Mouse (Mus musculus) megakaryocyte-erythroid progenitor cell, adult 5-6 weeks (primary cell): ENCODE results near the gene Mpig6b. TPM values are rescaled to one million over a fixed set of nuclear protein-coding genes. Genes with fewer than 3 reads are reported as not detected.

ENCODE experiments used
- ATAC-seq: replicated peaks from 2 replicates; pipeline ENCODE4 v1.8.0; 2016; ENCODE audit warnings: mild to moderate bottlenecking, inconsistent platforms; ENCODE audit not compliant: severe bottlenecking, poor library complexity, low FRiP score, low TSS enrichment
- total RNA-seq, 2 experiments: library from RNA; stranded (forward) in 1 of 2; stranded (reverse) in 1 of 2; fragments of 200-1000, 215-1000 nt in 1 of 2; fragments of >200 nt in 1 of 2; fragmentation: Nextera tagmentation in 1 of 2; gene quantifications; 2 replicates each; pipeline ENCODE4 v1.2.3; 2014 to 2017

Mpig6b gene
- total RNA-seq, 2 experiments from 2014 or later: not detected

DNA sequence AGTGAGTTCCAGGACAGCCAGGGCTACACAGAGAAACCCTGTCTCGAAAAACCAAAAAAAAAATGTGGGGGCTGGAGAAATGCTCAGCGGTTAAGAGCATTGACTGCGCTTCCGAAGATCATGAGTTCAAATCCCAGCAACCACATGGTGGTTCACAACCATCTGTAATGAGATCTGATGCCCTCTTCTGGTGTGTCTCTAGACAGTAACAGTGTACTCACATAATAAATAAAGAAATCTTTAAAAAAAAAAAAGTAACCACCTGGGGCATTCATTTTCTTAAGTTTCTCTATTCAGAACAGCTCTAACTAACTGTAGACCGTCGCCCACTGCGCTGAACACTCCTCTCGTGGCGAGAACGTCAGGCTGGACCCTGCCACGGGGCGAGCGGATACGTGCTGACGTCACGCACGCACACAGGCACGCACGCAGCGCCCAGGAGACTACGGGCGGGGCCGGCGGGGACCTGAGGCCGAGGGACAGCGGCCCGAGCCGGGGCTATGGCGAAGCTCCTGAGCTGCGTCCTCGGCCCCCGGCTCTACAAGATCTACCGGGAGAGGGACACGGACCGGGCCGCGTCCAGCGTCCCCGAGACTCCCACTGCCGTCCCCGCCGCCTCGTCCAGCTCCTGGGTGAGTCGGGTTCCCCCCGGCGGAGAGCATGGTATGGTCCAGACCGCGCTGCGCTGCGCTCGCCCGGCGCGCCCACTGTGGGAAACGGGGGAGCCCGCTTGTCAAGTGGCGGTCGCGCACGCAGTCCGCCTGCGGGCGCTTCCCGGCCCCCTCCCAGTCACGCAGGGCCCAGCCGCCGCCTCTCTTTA, 23.1 kb upstream of the Mpig6b start, which contains the start of gene Abhd16a:
Gene Abhd16a, plus strand, starts transcription at position 439 of the 820 bp plus-strand sequence.
- peak; percentile 86 for ATAC-seq

DNA sequence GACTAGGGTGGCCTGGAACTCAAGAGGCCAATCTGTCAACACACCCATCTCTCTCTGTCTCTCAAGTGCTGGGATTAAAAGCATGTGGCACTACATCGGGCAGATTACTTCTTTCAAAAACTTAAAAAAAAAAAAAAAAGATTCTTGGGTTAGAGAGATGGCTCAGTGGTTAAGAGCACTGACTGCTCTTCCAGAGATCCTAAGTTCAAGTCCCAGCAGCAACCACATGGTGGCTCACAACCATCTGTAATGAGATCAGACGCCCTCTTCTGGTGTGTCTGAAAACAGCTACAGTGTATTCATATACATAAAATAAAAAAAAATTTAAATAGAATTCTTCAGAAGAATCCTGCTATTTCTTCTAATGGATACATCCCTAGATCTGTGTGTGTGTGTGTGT, 22.2 kb upstream of the Mpig6b start:
- no peak for ATAC-seq

DNA sequence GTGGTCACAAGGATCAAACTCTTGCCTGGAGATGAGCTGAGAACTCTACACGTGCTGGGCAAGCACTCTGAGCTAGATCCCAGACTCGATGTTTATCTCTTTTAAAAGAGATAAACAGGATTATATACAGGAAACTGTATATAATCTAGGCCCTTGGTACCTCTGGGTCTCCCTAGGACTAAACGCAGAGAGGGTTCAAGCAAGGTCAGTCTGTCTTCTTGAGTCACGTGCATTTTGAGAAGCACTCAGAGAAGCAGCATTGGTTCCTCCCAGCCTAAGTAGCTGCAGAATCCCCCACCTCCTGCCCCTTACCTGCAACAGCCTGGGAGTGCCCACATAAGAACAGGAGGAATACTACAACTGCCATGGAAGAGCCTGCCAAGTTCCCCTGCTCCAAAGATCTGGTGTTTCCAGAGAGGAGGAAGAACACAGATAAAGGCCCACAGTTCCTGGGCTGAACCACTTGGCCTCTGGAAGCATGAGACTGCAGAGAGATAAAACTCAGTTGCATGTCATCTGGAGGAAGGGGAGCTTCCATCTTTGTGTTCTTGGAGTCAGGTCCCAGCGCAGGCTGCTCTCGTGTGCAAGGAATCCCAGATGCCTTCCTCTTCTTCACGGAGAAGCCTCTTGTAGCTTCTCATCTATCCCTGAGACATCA, 19.4 kb upstream of the Mpig6b start, which contains the start of gene Ly6g6f:
Gene Ly6g6f, minus strand, starts transcription at position 403 of the 658 bp plus-strand sequence.
- ATAC-seq: no peak

DNA sequence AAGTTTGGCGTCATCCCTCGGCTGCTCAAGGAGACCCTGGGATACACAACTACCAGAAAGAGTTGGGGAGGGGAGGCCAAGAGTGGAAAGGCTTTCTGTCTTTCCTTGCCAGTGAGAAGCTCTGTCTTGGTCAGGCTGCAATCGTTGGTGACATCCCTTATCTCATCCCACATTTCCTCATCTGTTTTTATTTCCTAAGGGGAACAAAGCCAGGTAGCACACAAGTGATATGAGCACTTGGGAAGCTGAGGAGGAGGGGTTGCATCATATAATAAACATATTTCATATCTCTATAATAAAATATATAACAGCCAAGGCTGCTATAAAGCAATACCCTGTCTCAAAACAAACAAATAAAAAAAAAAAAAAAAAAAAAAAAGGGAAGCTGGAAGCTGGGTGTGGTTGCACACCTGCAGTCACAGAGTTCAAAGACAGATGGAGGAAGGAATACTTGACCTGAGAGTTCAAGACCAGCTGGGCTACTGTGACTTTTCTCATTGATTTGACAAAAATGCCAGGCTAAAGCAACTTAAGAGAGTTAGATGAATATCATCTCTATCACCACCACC, 18.0 kb upstream of the Mpig6b start:
- no peak for ATAC-seq

DNA sequence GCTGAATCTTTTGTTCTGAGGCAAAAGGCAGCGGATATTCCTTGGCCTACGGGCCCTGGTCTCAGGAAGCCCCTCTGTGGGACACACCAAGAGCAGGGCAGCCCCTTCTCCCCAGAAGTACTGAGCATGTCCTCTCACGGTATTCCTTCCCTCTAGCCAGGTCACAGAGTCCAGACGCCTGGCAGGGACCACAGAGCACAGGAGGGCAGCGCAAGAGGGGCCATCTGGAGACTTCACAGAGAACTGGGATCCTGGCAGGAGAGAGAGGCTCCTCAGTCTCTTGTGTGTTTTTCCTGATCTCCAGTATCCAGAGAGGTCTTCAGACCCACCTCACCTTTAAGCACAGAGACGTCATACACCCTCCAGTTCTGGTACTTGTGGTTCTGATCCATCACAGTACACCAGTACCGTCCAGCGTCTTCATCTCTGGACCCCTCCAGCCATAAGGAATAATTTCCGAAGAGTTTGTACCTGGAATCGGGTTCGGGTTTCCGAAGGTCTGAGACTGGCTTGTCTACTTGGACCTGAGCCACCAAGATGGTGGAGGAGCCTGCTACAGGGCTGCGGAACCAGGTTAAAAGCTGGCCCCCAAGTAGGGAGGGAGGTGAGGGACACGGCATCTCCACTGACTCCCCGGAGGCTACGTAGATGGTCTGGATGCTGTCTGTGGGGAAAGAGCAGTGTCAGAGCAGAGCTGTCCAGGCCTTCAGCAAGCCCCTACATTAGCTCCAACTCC, 17.0 kb upstream of the Mpig6b start:
- ATAC-seq: no peak

DNA sequence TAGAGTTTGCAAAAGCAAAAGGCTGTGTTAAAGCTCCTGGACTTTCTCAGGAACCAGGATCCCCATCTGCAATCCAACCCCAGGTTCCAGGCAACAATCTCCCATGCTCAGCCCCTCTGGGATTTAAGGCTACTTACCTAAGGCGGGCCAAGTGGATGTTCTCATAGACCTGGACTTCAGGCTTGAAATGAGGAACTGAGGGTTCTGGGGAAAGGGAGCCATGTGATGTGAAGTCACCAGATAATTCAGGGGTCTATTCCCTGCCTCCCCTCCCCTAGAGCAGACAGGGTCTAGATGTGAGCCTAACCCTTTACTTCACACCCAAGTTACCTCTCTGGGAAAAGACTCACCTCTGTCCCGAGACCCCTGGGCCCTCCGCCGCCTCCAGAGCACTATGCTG, 14.7 kb upstream of the Mpig6b start:
- ATAC-seq: no peak

DNA sequence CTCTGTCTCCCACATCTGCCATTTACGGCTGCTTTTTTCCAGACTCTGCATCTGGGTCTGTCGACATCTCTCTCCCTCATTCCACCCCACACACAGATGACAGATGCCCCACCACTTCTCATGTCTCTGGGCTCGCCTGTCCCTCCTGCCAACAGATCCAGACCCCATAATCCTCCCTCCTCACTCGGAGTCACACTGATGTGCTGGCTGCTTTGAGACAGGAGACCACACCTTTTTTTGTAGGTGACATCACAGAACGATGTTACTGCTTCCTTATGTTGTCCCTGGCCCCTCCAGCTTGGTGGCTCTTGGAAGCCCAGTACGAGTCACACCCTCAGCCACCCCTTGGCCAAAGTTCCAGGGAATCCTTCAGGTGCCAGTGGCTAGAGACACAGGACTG, 14.3 kb upstream of the Mpig6b start:
- ATAC-seq: peak; percentile 29

DNA sequence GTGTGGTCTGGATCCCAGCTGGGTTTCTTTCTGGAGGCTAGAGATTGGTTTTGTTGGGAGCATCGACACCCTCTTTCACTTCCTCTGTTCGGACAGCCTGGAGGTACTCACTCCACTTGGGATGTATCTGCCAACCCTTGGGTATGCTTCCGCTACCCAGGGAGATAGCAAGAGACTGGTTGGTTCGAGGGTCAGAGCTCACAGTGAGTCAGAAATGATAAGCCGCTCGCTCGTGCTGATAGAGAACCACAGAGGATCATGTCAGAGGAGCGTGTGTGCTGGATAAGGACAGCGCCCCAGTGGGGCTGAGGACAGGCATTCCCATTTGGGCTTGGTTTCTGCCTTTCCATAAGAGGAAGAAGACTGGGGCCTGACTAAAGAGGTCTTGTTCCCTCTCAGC, 13.8 kb upstream of the Mpig6b start:
- peak; percentile 93 for ATAC-seq

DNA sequence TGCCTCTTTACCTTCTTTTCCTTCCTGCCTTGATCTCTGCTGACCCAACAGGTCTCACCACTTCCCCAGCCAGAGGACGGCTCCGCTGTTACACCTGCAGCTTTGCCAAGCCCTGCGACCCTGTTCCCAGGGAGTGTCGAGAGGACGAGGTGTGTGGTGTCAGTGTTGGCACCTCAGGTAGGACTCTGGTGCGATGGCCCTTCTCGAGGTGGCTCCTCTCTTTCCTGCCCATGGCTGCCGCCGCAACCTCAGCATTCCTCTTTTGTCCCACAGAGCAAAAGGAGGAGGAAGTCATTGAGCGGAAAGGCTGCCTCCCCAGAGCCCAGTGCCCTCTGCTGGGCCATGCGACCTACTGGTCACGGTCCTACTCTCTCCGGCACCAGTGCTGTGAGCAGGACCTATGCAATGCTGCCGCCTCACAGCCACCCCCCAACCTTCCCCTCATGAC, 11.8 kb upstream of the Mpig6b start, which contains the start of gene Ly6g6d:
Gene Ly6g6d, minus strand, starts transcription at position 280 of the 448 bp plus-strand sequence.
- no peak for ATAC-seq

DNA sequence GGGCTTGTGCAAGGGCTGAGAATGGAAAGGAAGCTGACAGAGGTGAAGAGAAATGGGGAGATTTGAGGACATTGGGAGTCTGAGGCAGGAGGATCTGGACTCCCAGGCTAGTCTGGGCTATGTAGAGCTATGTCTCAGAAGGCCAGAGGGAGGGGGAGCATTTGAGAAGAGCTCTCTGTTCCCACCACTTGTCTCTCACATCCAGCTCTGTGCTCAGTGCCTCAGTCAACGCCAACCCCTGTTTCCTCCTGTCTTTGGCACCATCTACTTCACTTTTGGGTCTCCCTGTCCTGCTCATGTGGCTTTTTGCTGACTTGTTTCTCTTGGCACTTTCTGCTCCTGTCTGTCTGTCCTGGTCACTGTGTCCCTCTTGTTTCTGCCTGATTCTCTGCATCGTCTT, 11.3 kb upstream of the Mpig6b start:
- ATAC-seq: no peak

DNA sequence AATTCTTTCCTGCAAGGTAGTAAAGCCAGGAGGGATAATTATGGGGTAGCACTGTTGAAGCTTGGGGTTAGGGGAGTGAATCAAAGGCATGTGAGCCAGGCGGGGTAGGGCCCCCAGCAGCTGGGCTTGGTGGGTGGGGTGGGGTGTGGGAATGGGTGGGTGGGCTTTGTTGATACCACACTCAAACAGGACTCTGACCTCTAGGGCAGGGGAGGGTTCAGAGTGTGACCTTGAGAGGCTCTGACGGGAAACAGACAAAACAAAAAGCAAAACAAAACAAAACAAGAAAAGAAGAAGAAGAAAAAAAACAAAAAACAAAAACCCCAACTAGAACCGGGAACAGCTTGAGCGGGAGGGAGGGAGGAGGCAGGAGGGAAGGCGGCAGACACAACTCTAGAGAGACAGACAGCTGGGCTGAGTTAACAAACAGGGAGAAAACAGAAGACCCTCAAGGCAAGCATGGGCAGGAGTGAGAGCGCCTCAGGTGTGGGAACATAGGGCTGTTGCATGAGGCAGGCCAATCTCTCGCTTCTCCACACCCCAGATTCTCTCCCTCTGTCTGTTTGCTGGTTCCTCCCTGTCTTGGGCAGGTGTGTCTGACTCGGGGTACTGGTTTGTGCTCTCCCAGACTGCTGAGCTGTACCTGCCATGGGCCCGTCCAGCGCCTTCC, 10.7 kb upstream of the Mpig6b start, which contains the start of gene Ly6g6e:
Gene Ly6g6e, plus strand, starts transcription at position 396 of the 670 bp plus-strand sequence.
- no peak for ATAC-seq

DNA sequence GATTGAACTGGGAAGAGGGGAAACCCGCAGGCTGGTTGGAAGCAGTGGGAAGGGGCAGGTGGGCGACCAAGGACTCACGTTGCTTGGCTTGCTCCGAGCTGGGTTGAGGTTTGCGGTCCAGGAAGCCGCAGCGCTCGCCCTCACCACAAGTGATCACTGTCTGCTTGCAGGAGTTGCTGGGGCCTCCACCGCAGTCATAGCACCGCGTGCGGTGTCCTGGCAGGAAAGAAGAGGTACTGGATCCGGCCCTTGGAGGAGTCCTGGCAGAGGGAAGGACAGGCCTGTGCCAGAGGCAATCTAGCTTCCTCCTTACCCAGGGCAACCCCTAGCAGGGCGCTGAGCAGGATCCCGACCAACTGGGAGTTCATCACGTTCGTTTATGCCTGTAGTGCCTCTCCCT, 8.1 kb upstream of the Mpig6b start:
- no peak for ATAC-seq

DNA sequence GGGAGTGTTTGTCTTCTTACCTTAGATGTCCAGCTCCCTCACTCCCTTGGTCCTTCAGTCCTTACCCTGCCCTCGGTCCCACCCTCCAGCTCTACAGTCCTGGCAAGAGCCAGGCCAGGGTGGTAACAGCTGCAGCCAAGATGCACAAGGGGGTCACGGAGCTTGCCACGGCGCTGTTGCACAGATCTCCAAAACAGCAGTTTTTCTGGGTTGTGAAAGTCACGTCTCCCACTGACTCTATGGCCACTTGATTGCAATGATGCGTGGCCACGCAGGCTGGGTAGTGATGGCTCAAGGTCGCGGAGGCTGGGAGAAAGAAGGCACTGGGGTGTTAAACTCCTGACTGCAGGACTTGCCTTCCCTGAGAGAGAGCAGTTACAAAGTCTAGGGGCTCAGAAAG, 5.5 kb upstream of the Mpig6b start:
- ATAC-seq: no peak

DNA sequence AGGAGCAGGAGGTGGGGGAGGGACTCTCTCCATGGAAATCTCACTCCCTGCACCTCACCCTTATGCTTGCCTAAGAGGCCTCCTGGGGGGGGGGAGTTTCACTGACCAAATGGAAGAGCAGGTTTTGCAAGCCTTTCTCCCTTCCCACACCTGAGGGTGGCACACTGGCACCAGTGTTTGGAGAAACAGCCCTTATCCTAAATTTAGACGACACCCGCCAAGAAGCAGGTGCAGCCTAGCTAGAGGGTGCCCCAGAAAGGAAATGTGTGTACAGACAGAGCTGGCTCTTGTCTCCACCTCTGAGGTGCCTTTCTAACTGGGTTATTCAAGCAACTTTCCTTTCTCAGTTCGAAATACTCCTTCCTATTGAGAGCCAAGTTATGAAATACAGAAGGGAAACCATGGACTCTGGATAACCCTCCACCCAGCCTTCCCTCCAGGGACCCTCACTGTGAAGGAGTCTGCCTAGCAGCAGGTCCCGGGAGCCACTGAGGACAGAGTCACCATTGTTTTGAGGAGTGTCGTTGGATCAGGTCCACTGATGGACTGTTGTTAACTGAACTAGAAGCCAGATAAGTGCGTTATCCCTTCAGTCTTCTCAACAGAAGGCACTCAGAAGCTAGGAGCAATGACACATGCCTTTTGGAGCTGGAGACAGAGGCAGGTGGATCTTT, 4.7 kb upstream of the Mpig6b start:
- ATAC-seq: 0 out of 2 replicates have a peak, but pooled peaks have one; percentile 22

DNA sequence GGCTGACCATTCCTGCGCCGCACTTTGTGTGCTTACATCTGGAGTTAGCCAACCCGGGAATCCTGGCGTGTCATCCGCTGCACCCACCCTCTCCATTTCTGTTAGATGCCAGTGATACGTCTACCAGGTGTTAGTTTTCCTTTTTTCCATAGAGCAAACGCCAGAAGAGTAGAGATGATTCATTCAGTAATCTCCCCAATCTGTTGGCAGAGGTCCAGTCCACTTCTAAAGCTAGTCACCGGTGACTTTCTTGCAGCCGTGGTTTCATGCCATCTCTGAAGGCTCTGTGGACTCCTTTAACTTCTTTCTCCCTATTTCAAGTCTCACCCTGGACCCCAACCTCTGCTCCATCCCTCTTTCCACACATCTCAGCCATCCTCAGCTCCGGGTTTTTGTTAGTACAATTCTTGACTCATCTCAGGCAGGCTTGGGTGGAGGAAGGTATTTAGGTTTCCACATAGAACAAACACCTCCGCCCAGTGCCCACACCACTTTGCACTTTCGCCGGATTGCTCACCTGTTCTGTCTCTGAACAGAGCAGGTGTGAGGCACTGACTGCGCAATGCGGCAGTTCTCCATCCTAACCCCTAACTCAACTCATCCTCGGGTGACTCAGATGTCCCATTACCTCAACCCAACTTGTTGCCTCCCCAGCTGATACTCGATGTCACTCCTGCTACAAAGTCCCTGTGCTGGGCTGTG, 2.4 kb upstream of the Mpig6b start:
- ATAC-seq: no peak

DNA sequence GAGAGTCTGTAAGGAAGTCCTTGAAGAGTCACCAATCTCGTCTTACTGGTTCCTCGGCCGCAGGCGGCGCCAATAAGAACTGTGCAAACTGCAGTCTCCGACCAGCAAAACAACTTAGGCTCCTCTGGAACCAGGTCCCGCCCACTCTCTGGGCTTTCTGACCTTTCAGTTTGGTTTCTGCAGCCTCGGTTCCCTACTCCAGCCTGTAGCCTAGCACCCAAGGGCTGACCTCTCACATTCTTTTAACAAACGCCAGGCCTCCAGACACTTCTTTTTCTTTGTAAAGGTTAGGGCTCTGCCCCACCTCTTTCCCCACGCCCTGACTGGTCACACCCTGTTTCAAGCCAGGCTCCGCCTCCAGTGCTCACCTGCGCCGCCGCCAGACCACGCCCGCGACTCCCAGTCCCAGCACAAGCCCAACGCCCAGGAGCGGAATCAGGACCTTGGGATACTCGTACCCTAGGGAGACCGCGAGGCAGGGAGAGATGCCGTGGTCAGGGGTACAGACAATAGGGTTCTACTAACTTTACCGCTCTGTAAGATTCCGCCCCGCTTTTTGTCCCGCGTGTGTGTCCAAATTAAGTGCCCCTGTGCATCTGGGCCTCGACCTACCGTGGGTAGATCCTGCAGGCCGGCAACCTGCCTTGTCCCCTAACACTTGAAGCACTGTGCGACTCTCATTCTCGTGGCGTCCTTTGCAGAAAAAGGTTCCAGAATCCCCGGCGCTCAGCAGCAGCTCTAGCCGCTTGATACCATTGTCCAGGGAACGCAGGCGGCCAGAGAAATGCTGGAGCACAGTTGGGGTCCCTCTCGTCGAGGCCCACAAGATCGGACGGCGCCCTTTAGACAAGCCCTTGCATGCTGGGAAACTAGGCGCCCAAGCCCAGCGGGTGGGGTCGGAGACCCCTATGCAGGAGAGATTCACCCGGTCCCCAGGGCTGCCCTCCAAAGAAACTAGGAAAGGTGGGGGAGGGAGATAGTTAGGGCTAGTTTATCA, 735 bp downstream of the Mpig6b start, which contains the start of gene Ly6g6c:
Gene Ly6g6c, plus strand, starts transcription at position 438 of the 997 bp plus-strand sequence.
- 0 out of 2 replicates have a peak, but pooled peaks have one; percentile 12 for ATAC-seq
